In the genomic region with DNA sequence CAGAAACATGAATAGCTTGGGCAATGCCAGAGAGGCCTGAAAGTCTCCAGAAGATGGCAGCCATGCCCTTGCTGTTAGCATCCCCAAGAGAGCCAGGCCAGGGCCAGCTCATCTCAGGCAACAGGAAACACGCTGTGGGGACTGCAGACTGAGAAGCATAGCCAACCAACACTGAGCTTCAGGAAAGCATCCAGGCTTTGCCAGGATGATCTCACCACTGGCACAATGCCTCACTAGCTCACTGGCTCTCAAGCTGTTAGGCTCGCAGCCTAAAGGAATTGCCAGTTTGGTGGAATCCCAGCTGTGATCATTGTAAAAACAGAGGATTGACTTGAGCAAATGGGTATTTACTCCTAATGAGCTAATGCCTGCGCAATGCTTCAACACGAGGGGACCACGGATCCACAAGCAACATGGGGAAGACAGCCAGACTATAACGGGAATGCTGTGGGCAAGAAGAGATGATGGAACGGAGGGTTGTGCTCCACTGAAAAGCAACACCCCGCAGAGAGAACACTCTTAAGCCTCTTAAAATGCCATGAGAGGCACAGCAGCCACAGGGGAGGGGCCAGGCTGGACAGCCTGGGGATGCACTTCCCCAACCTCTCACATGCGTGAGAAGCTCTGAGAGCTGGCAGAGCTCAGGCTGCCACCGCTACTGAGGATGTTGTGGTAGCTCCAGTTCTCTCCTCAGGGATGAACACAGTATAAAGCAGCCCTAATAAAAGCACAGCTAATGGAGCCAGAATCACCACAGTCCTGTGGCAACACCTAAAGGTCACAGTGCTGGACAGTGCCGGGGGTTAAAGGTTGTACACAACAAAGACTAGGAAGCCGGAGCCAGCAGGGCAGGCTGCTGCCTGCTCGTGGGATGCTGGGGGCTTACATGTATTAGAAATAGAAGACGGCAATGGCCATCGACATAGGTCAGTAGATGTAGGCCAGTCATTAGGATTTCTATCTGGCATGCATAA, we compare ENCODE assay signal across 7 mouse cellular contexts. TPM values are rescaled to one million over a fixed set of nuclear protein-coding genes. Genes with fewer than 3 reads are reported as not detected.
A peak's percentile ranks its signal among the peaks of the same experiment; 100 is the strongest.
DNase-seq lines count a peak whose midpoint lies in the region; ATAC-seq lines count a peak whose summit lies in the region.

No protein-coding gene starts in this region.

- H3K4me3 ChIP-seq in limb, embryonic 15.5 days = no peak overlapping the region

- H3K4me2 ChIP-seq in limb, embryonic 15.5 days = no peak overlapping the region

- peaks cover 10% of the 10 kb centered on the region for H3K4me1 ChIP-seq in limb, embryonic 15.5 days

- DNase-seq in adrenal gland, adult 8-10 months = peak; percentile 84
- peak; percentile 99 for DNase-seq in cerebellum, adult 9-10 months
- peak; percentile 81 to 87 for DNase-seq in gastrocnemius, adult 8-10 months (ENCODE audit: low spot score in 2 of 2)
- peak; percentile 51 for DNase-seq in kidney, adult 9 months
- peak; percentile 67 for DNase-seq in ovary, postnatal 14 days (ENCODE audit: low spot score)
- DNase-seq in yolk sac, embryonic 10.5 days (ENCODE audit: low spot score) = peak; percentile 14

- peak; percentile 81 for ATAC-seq in limb, embryonic 15.5 days (ENCODE audit: insufficient number of reproducible peaks, low FRiP score, low TSS enrichment, low read depth)

- H3K36me3 ChIP-seq in limb, embryonic 15.5 days = peaks cover 56% of the 10 kb centered on the region

- WGBS in limb, embryonic 15.5 days = 56% methylated on average over 15 of the region's 15 CpGs

- peak overlapping the region; percentile 73 for H3K27ac ChIP-seq in limb, embryonic 15.5 days

- no peaks in the 10 kb centered on the region for H3K9me3 ChIP-seq in limb, embryonic 15.5 days

- no peak overlapping the region for H3K9ac ChIP-seq in limb, embryonic 15.5 days

- H3K27me3 ChIP-seq in limb, embryonic 15.5 days = no peaks in the 10 kb centered on the region

RNA-seq across cellular contexts. Expression of gene Cabin1, which starts 59.6 kb away (rescaled TPM):
- total RNA-seq in adrenal gland, adult 8-10 months (2022) = 10 to 100 TPM; 35.7 to 69.0 (median 43.8) TPM
- 1 to 10 TPM; 6.6 to 9.3 (median 7.4) TPM for total RNA-seq in gastrocnemius, adult 8-10 months (2022)
- polyA plus RNA-seq in limb, embryonic 15.5 days (2015; fragmentation: Nextera tagmentation; extraction: Ambion mirVana) = 27.9 and 29.3 TPM in 2 replicates

Comparison
In these comparisons a context has a peak if more than half of its experiments do, and no peak if none do; other contexts are left out.
1. DNase-seq: peak in every context shown above with its lines; median percentile 99 in cerebellum, adult 9-10 months; 84 in adrenal gland, adult 8-10 months; 84 in gastrocnemius, adult 8-10 months; 67 in ovary, postnatal 14 days; 51 in kidney, adult 9 months; 14 in yolk sac, embryonic 10.5 days.